Mouse (Mus musculus) forebrain, embryonic 15.5 days (tissue): ENCODE data around the gene Ppp1r9a. TPM values are rescaled to one million over a fixed set of nuclear protein-coding genes. Genes with fewer than 3 reads are reported as not detected.
A peak's percentile ranks its signal among the peaks of the same experiment; 100 is the strongest.

ENCODE experiments used
- ATAC-seq: fragments of 200-750 bp; cut with Nextera tagmentation; replicated peaks from 2 replicates; pipeline ENCODE4 v1.8.0; 2017; ENCODE audit warnings: mild to moderate bottlenecking, moderate TSS enrichment, moderate library complexity
- H3K27ac ChIP-seq: fragments of 300-500 bp; sonication (generic); replicated peaks from 2 replicates; pipeline ENCODE4 v1.5.1; 2015; ENCODE audit warnings: mild to moderate bottlenecking, inconsistent platforms
- H3K27me3 ChIP-seq: fragments of 300-500 bp; sonication (generic); 2 replicates; pipeline ENCODE4 v1.6.1; 2015; ENCODE audit warnings: inconsistent platforms
- H3K36me3 ChIP-seq: fragments of 300-500 bp; sonication (generic); 2 replicates; pipeline ENCODE4 v1.6.1; 2015; ENCODE audit warnings: mild to moderate bottlenecking, inconsistent platforms
- H3K4me1 ChIP-seq: fragments of 300-500 bp; sonication (generic); 2 replicates; pipeline ENCODE4 v1.6.1; 2015; ENCODE audit warnings: inconsistent platforms
- H3K4me2 ChIP-seq: fragments of 300-500 bp; sonication (generic); replicated peaks from 2 replicates; pipeline ENCODE4 v1.6.1; 2015; ENCODE audit warnings: mild to moderate bottlenecking, inconsistent platforms
- H3K4me3 ChIP-seq: fragments of 300-500 bp; sonication (generic); 2 replicates; pipeline ENCODE4 v1.5.1; 2015; ENCODE audit warnings: mild to moderate bottlenecking, inconsistent platforms
- H3K9ac ChIP-seq: fragments of 300-500 bp; sonication (generic); replicated peaks from 2 replicates; pipeline ENCODE4 v1.6.1; 2015; ENCODE audit warnings: mild to moderate bottlenecking, inconsistent platforms
- H3K9me3 ChIP-seq: fragments of 300-500 bp; sonication (generic); 2 replicates; pipeline ENCODE4 v1.6.1; 2016; ENCODE audit warnings: inconsistent platforms
- WGBS: fragments of 180-500 bp; shearing (Covaris S2); methylation state at CpG from one replicate; pipeline ENCODE4 v1.1.7; 2015; ENCODE audit warnings: mixed read lengths; 5-methylcytosine and 5-hydroxymethylcytosine counted together
- polyA plus RNA-seq: library from polyadenylated mRNA; unstranded; fragments of >200 nt; fragmentation: Nextera tagmentation; extraction: Ambion mirVana; gene quantifications from 2 replicates; pipeline ENCODE4 v1.2.1, GENCODE M21; 2015

Gene Ppp1r9a
- polyA plus RNA-seq, 1 experiment from 2014 or later = 43.8 TPM

- WGBS = 64% methylated on average over 5 of the region's 5 CpGs
- H3K27me3 ChIP-seq = no peaks in the 10 kb centered on the region
- H3K4me3 ChIP-seq = no peak overlapping the region
- H3K4me2 ChIP-seq = no peak overlapping the region
- ATAC-seq = no peak
- H3K27ac ChIP-seq = no peak overlapping the region
- no peak overlapping the region for H3K9ac ChIP-seq
- no peaks in the 10 kb centered on the region for H3K4me1 ChIP-seq
- no peaks in the 10 kb centered on the region for H3K36me3 ChIP-seq
- H3K9me3 ChIP-seq = no peaks in the 10 kb centered on the region
These were observed 60.3 kb downstream of the Ppp1r9a start for GRCm38 (mm10) chr6:4963049-4963448.

- Histone ChIP-seq H3K27me3 (no peaks in the 10 kb centered on the region), H3K36me3 (no peaks in the 10 kb centered on the region), H3K9me3 (no peaks in the 10 kb centered on the region), H3K27ac (no peak overlapping the region), H3K4me2 (no peak overlapping the region), H3K4me3 (no peak overlapping the region), H3K9ac (no peak overlapping the region), H3K4me1 (0 out of 2 replicates have a peak, but pooled peaks cover 3% of the 10 kb centered on the region)
- 95% methylated on average over 4 of the region's 4 CpGs for WGBS
- ATAC-seq = no peak
These were observed 64.5 kb downstream of the Ppp1r9a start for GRCm38 (mm10) chr6:4967236-4967635.

DNA sequence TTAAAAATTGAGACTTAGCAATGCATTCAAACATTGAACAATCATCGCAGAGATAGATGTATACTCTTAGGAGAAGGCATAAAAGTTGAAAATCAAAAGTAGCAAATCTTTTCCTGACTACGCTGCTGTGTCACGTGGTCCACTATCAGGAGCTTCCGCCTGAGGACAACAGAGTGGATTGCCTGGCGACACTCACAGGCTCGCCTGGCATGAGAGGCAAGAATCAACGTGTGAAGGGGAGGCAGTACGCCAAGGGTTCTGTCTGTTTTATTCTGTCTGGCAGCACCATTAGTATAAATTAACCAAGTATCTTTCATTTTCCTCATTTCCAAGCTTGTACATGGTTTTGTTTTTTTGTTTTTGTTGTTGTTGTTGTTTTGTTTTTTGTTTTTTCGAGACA lies 68.5 kb downstream of the Ppp1r9a start:
- H3K4me1 ChIP-seq = peaks cover 8% of the 10 kb centered on the region; the same call in 1 of the 2 replicates
- no peak overlapping the region for H3K4me2 ChIP-seq
- 73% methylated on average over 9 of the region's 9 CpGs for WGBS
- no peaks in the 10 kb centered on the region for H3K27me3 ChIP-seq
- no peaks in the 10 kb centered on the region for H3K36me3 ChIP-seq
- no peak overlapping the region for H3K27ac ChIP-seq
- no peaks in the 10 kb centered on the region for H3K9me3 ChIP-seq
- no peak for ATAC-seq
- no peak overlapping the region for H3K4me3 ChIP-seq
- H3K9ac ChIP-seq = no peak overlapping the region

DNA sequence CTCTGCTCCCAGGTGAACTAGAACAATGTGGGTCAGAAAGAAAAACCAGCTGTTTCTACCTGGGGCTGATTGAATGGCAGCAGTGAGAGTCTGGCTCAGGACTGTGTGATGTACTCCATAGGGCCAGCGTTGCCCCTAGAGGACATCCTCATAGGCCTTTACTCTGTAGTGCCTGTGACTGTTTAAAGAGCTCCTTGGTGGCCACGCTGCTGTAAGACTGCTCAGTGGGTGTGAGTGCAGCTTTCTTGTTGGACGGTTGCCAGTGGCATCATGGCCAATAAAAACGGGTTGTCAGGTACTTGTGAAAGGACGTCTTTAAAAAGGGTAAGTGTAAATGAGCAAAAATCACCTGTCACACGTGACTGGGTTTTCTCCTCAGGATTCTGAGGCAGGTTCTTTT lies 70.1 kb downstream of the Ppp1r9a start:
- Histone ChIP-seq H3K27me3 (no peaks in the 10 kb centered on the region), H3K9ac (no peak overlapping the region), H3K36me3 (no peaks in the 10 kb centered on the region), H3K4me2 (no peak overlapping the region), H3K4me3 (no peak overlapping the region), H3K9me3 (no peaks in the 10 kb centered on the region), H3K4me1 (peaks cover 8% of the 10 kb centered on the region; the same call in 1 of the 2 replicates), H3K27ac (no peak overlapping the region)
- WGBS = 26% methylated on average over 6 of the region's 6 CpGs
- peak; percentile 85 for ATAC-seq

DNA sequence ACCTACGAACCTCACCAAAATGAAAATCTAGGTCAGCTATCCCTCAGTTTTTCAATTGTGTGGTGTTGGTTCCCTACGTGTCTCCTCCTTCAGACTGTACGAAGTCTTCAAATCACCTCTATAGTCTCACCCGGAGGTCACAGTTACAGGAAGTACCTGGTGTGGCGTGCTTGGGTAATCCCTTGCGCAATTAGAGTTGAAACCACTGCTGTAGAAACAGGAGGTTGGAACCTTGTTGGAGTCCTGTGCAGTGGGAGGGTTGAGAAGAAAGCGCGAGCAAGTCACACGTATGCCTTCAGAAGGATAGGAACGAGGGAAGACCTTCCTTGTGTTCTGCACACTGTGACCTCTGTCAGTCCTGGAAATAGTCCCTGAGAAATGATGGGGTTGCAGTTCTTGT lies 70.6 kb downstream of the Ppp1r9a start:
- 92% methylated on average over 10 of the region's 10 CpGs for WGBS
- no peak for ATAC-seq
- H3K9me3 ChIP-seq = no peaks in the 10 kb centered on the region

DNA sequence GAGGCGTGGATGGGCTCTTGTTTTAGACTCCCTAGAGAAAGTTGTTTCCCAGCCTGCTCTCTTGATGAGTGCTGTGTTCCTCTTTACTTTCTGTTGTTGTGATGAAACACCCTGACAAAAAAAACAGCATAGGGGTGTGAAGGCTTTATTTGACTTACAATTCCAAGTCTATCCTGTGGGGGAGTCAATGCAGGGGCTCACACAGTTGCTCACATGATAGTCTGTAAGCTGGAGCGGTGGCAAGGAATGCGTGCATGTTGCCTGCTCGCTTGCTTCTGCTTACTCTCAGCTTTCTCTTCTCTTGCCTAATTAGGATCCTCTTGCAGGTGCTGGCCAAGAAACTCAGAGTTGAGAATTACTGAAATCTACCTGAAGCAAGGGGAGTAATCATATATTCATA lies 74.8 kb downstream of the Ppp1r9a start:
- Histone ChIP-seq H3K36me3 (no peaks in the 10 kb centered on the region), H3K9ac (no peak overlapping the region), H3K4me1 (peaks cover 4% of the 10 kb centered on the region; the same call in 1 of the 2 replicates), H3K27me3 (no peaks in the 10 kb centered on the region), H3K27ac (no peak overlapping the region), H3K4me2 (no peak overlapping the region), H3K9me3 (no peaks in the 10 kb centered on the region), H3K4me3 (no peak overlapping the region)
- 95% methylated on average over 4 of the region's 4 CpGs for WGBS
- no peak for ATAC-seq

More for the DNA sequence above, 70.6 kb downstream of the Ppp1r9a start:
- Histone ChIP-seq H3K4me2 (no peak overlapping the region), H3K4me1 (peaks cover 8% of the 10 kb centered on the region; the same call in 1 of the 2 replicates), H3K27ac (no peak overlapping the region), H3K27me3 (no peaks in the 10 kb centered on the region), H3K4me3 (no peak overlapping the region), H3K9ac (no peak overlapping the region), H3K36me3 (no peaks in the 10 kb centered on the region)

- 89% methylated on average over 2 of the region's 2 CpGs for WGBS
- H3K9me3 ChIP-seq = no peaks in the 10 kb centered on the region
- H3K4me2 ChIP-seq = no peak overlapping the region
- no peak overlapping the region for H3K4me3 ChIP-seq
- no peaks in the 10 kb centered on the region; the same call in 1 of the 2 replicates for H3K4me1 ChIP-seq
- no peak overlapping the region for H3K27ac ChIP-seq
- no peak overlapping the region for H3K9ac ChIP-seq
- H3K36me3 ChIP-seq = no peaks in the 10 kb centered on the region
- H3K27me3 ChIP-seq = no peaks in the 10 kb centered on the region
- ATAC-seq = no peak
These were observed 75.5 kb downstream of the Ppp1r9a start for GRCm38 (mm10) chr6:4978249-4978648.

DNA sequence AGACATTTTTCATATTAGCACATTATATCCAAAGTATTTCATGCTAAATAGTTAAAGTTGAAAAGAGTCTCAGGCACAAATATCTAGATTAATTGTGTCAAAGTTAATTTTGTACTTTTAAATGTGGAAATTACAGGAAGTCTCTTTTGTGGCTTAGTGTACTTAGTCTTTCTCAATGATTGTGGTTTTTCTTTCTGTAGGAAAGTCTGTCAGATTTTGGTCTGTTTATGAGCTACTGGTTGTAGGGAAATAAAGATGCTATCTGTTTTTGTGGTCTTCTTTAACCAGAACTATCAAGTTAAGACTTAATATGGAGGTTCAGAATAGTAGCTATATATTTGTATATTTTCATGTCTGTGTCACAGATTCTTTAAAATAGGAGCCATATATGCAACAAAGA lies 76.2 kb downstream of the Ppp1r9a start:
- ATAC-seq = no peak
- Histone ChIP-seq H3K4me2 (no peak overlapping the region), H3K27me3 (no peaks in the 10 kb centered on the region), H3K27ac (no peak overlapping the region), H3K9ac (no peak overlapping the region), H3K4me3 (no peak overlapping the region), H3K9me3 (no peaks in the 10 kb centered on the region), H3K36me3 (no peaks in the 10 kb centered on the region), H3K4me1 (no peaks in the 10 kb centered on the region; the same call in 1 of the 2 replicates)

DNA sequence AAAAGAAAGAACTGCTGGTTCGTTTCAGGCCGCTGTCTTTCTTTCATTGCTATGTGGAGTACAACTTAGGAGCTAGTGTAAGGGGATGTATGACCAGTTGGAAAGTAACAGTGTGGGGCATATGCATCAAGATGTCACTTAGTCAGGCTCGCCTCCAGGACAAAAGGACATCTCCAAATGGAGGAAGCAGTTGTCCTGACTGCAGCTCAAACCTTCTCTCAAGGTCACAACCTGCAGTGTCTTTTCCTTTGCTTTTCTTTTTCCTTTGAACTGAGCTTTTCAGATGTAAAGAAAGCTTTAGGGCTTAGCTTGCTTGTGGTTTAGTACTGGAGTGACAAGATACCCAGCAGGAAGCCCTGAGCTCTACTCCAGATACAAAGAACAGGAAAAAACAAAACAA lies 77.4 kb downstream of the Ppp1r9a start:
- no peaks in the 10 kb centered on the region for H3K9me3 ChIP-seq
- H3K27ac ChIP-seq = no peak overlapping the region
- no peaks in the 10 kb centered on the region for H3K27me3 ChIP-seq
- 64% methylated on average over 3 of the region's 3 CpGs for WGBS
- ATAC-seq = no peak
- H3K4me2 ChIP-seq = no peak overlapping the region
- H3K4me1 ChIP-seq = no peaks in the 10 kb centered on the region; the same call in 1 of the 2 replicates
- no peak overlapping the region for H3K4me3 ChIP-seq
- H3K9ac ChIP-seq = no peak overlapping the region
- H3K36me3 ChIP-seq = no peaks in the 10 kb centered on the region

DNA sequence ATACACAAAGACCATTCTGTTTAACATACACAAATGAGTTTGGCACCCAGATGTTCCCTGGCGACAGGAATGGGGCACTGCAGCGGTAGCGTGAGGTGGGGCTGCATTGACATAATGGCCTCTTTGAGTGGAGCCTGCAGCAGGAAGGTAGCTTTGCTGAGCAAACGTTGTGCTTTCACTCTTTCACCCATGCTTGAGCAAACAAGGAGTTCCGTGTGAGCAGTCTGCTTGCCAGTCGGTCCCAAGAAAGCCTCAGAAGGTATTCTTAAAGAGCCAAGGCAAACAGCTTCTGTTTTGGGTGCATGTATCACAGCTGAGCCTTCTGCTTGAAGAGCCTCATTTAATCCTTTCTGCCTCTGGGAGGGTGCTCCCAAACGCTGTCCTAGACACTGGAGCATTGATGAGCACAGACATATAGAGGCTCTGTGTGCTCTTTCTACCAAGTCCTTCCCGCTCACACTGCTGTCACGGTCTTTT lies 80.0 kb downstream of the Ppp1r9a start:
- Histone ChIP-seq H3K9ac (no peak overlapping the region), H3K27ac (no peak overlapping the region), H3K9me3 (no peaks in the 10 kb centered on the region), H3K4me2 (no peak overlapping the region), H3K36me3 (no peaks in the 10 kb centered on the region), H3K27me3 (no peaks in the 10 kb centered on the region), H3K4me3 (no peak overlapping the region), H3K4me1 (no peaks in the 10 kb centered on the region; the same call in 1 of the 2 replicates)
- peak; percentile 35; the same call in 1 of the 2 replicates for ATAC-seq
- 40% methylated on average over 9 of the region's 9 CpGs for WGBS

- Histone ChIP-seq H3K27ac (no peak overlapping the region), H3K4me2 (no peak overlapping the region), H3K4me3 (no peak overlapping the region), H3K4me1 (no peaks in the 10 kb centered on the region; the same call in 1 of the 2 replicates), H3K36me3 (no peaks in the 10 kb centered on the region), H3K27me3 (no peaks in the 10 kb centered on the region), H3K9ac (no peak overlapping the region), H3K9me3 (no peaks in the 10 kb centered on the region)
- ATAC-seq = no peak
- 89% methylated on average over 3 of the region's 3 CpGs for WGBS
These were observed 83.0 kb downstream of the Ppp1r9a start for GRCm38 (mm10) chr6:4985668-4986067.

DNA sequence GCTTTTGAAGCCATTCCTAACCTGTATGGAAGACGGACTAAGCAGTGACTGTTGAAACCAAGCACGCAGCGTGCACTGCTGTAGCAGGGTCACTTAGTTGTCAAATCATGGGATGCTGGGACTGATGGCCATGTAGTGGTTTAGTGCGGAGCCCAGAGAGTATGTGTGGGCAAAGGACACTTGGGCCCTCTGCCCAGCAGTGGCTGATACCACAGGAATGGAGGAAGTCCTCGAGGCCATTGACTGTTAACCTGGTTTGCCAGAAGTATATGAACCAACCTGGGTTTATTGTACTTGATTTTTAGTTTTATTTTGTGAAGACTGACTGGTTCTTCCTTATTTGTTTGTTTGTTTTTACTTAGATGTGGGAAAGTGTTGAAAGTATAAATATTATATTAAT lies 84.4 kb downstream of the Ppp1r9a start:
- 95% methylated on average over 5 of the region's 5 CpGs for WGBS
- H3K4me3 ChIP-seq = no peak overlapping the region
- ATAC-seq = no peak
- H3K27me3 ChIP-seq = no peaks in the 10 kb centered on the region
- no peak overlapping the region for H3K27ac ChIP-seq
- no peaks in the 10 kb centered on the region for H3K9me3 ChIP-seq
- no peak overlapping the region for H3K9ac ChIP-seq
- H3K4me2 ChIP-seq = no peak overlapping the region
- H3K36me3 ChIP-seq = no peaks in the 10 kb centered on the region
- H3K4me1 ChIP-seq = no peaks in the 10 kb centered on the region; the same call in 1 of the 2 replicates

- Histone ChIP-seq H3K4me2 (no peak overlapping the region), H3K9ac (no peak overlapping the region), H3K9me3 (no peaks in the 10 kb centered on the region), H3K36me3 (no peaks in the 10 kb centered on the region), H3K4me1 (peaks cover 2% of the 10 kb centered on the region), H3K27me3 (no peaks in the 10 kb centered on the region), H3K4me3 (no peak overlapping the region), H3K27ac (no peak overlapping the region)
- ATAC-seq = no peak
- WGBS = 47% methylated on average over 4 of the region's 4 CpGs
These were observed 86.0 kb downstream of the Ppp1r9a start for GRCm38 (mm10) chr6:4988688-4989087.
